Mouse (Mus musculus): ENCODE measurements around the gene BC048562.

Gene BC048562

GRCm38 (mm10) chr9:108436182-108436581, at the start of gene BC048562:
Gene BC048562 (plus strand): TSS chr9:108436482.
- 79% methylated on average over 3 of the region's 3 CpGs for WGBS

GRCm38 (mm10) chr9:108386816-108387215, 49.5 kb upstream of the BC048562 start:
- WGBS, result 87% methylated on average over 4 of the region's 4 CpGs

- 69% methylated on average over 10 of the region's 10 CpGs for WGBS
Measured at GRCm38 (mm10) chr9:108388601-108389000, 47.7 kb upstream of the BC048562 start.

- 50% methylated on average over 6 of the region's 6 CpGs for WGBS
Measured at GRCm38 (mm10) chr9:108389220-108389619, 47.1 kb upstream of the BC048562 start.

GRCm38 (mm10) chr9:108392676-108393075, 43.6 kb upstream of the BC048562 start, which contains the start of gene 1700102P08Rik:
Gene 1700102P08Rik (plus strand): TSS chr9:108392805.
- 71% methylated on average over 18 of the region's 18 CpGs for WGBS

- 95% methylated on average over 6 of the region's 6 CpGs for WGBS
Measured at GRCm38 (mm10) chr9:108394191-108394590, 42.1 kb upstream of the BC048562 start.

GRCm38 (mm10) chr9:108395427-108395826, 40.9 kb upstream of the BC048562 start:
- 100% methylated on average over 1 of the region's 1 CpGs for WGBS

GRCm38 (mm10) chr9:108398324-108398723, 38.0 kb upstream of the BC048562 start:
- WGBS, result 99% methylated on average over 3 of the region's 3 CpGs

GRCm38 (mm10) chr9:108401186-108401960, 34.9 kb upstream of the BC048562 start:
- 29% methylated on average over 7 of the region's 7 CpGs for whole genome bisulfite sequencing

GRCm38 (mm10) chr9:108403081-108403480, 33.2 kb upstream of the BC048562 start:
- WGBS, result 52% methylated on average over 4 of the region's 4 CpGs

GRCm38 (mm10) chr9:108404451-108404850, 31.8 kb upstream of the BC048562 start:
- 84% methylated on average over 8 of the region's 8 CpGs for WGBS

- WGBS, result 77% methylated on average over 4 of the region's 4 CpGs
Measured at GRCm38 (mm10) chr9:108409535-108409934, 26.7 kb upstream of the BC048562 start.

- 42% methylated on average over 9 of the region's 9 CpGs for WGBS
Measured at GRCm38 (mm10) chr9:108411381-108411942, 24.8 kb upstream of the BC048562 start.

GRCm38 (mm10) chr9:108412221-108412620, 24.1 kb upstream of the BC048562 start:
- WGBS, result 73% methylated on average over 1 of the region's 1 CpGs

GRCm38 (mm10) chr9:108428384-108428783, 7.9 kb upstream of the BC048562 start, which contains the start of gene Ccdc36:
Gene Ccdc36 (minus strand): TSS chr9:108428484.

GRCm38 (mm10) chr9:108431431-108432067, 4.7 kb upstream of the BC048562 start:
- WGBS, result 60% methylated on average over 32 of the region's 32 CpGs

GRCm38 (mm10) chr9:108439176-108439575, 2.9 kb downstream of the BC048562 start:
- WGBS, result 64% methylated on average over 6 of the region's 6 CpGs

- 32% methylated on average over 5 of the region's 5 CpGs for WGBS
Measured at GRCm38 (mm10) chr9:108440485-108440884, 4.2 kb downstream of the BC048562 start.

GRCm38 (mm10) chr9:108441236-108441919, 5.1 kb downstream of the BC048562 start:
- 34% methylated on average over 11 of the region's 11 CpGs for WGBS

GRCm38 (mm10) chr9:108445125-108445524, 8.8 kb downstream of the BC048562 start:
- WGBS, result 83% methylated on average over 9 of the region's 9 CpGs

- WGBS, result 30% methylated on average over 4 of the region's 4 CpGs
Measured at GRCm38 (mm10) chr9:108449860-108450259, 13.6 kb downstream of the BC048562 start.
